Mouse (Mus musculus) bone marrow, adult 2 months (tissue): Measurements from ENCODE around the gene Tmem42.

Experiments used
- CTCF ChIP-seq: fragments of 200-500 bp; IDR thresholded peaks from 2 replicates; pipeline ENCODE4 v1.5.1; 2011; ENCODE audit warnings: low read length, control low read depth; ENCODE audit not compliant: control insufficient read depth, insufficient read depth
- POLR2A ChIP-seq: fragments of 200-500 bp; IDR thresholded peaks from 2 replicates; pipeline ENCODE4 v1.6.1; 2011; ENCODE audit warnings: low read depth, mild to moderate bottlenecking, control low read depth, low read length, borderline replicate concordance; ENCODE audit not compliant: control insufficient read depth

DNA sequence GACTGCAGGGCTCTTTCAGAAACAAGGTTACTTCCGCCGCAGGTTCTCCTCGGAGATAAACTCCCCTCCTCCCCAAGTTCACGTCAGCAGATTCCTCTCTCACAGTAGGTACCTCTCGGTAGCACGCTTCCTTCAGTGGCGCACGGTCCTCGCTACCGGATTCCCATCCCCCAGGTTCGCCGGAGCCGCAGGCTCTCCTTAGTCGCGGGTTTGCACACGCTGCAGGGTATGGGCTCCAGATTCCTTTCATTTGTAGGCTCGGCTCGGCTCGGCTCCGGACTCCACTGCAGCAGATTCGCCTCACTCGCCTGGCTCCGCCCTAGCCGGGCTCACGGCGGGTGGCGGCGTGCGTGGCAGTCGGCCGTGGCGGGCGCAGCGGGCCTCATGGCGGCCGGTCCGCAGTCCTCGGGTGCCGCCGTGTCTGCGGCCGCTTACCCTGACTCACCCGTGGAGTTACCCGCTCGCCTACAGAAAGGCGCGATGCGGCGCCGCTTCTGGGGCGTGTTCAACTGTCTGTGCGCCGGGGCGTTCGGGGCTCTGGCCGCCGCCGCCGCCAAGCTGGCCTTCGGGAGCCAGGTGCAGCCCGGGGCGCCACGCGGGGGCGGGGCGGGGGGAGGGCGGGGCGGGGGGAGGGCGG is at the start of gene Tmem42:
- TF ChIP-seq CTCF (no peak), POLR2A (peak; percentile 39; the same call in 1 of the 2 replicates)
